9 mouse cellular contexts compared by ENCODE assay signal in genomic region chr12:110706337-110707231, GRCm38 (mm10). TPM values are rescaled to one million over a fixed set of nuclear protein-coding genes. Genes with fewer than 3 reads are reported as not detected.
DNase-seq lines count a peak whose midpoint lies in the region; ATAC-seq and TF ChIP-seq lines count a peak whose summit lies in the region.
"Had no signal": no experiment of that assay in that cellular context is flagged by ENCODE, and none has a peak within 500 bp of the region (broad histone marks: within the 10 kb centered on the region; RNA-seq: fewer than 3 reads in every experiment).

No protein-coding gene starts in this region.

- no peaks in the 10 kb centered on the region for H3K36me3 ChIP-seq in intestine, postnatal 0 days (ENCODE audit: control insufficient read depth, insufficient read depth)
- no peaks in the 10 kb centered on the region for H3K36me3 ChIP-seq in neural tube, embryonic 12.5 days

- TF ChIP-seq CTCF in intestine, postnatal 0 days (IDR thresholded peaks at IDR 0.05; ENCODE audit: low read depth): peak; percentile 50; the same call in 1 of the 2 replicates

- ATAC-seq in intestine, postnatal 0 days: peak; percentile 56
- ATAC-seq in neural tube, embryonic 12.5 days (ENCODE audit: low FRiP score, low read depth): peak; percentile 76; the same call in 1 of the 2 replicates

- peaks cover 8% of the 10 kb centered on the region; the same call in 1 of the 2 replicates for H3K4me1 ChIP-seq in intestine, postnatal 0 days (replicated peaks; ENCODE audit: control insufficient read depth, insufficient read depth, low read length)
- H3K4me1 ChIP-seq in neural tube, embryonic 12.5 days: peaks cover 10% of the 10 kb centered on the region

- no peaks in the 10 kb centered on the region for H3K27me3 ChIP-seq in intestine, postnatal 0 days (replicated peaks; ENCODE audit: control insufficient read depth, insufficient read depth, low read length)
- no peaks in the 10 kb centered on the region for H3K27me3 ChIP-seq in neural tube, embryonic 12.5 days (replicated peaks)

- peak overlapping the region; percentile 64 for H3K4me2 ChIP-seq in intestine, postnatal 0 days (replicated peaks; ENCODE audit: low read depth)
- H3K4me2 ChIP-seq in neural tube, embryonic 12.5 days (replicated peaks): peak overlapping the region; percentile 57

- no peaks in the 10 kb centered on the region for H3K9me3 ChIP-seq in intestine, postnatal 0 days (ENCODE audit: control insufficient read depth)
- H3K9me3 ChIP-seq in neural tube, embryonic 12.5 days: no peaks in the 10 kb centered on the region

- peak overlapping the region; percentile 51 for H3K27ac ChIP-seq in intestine, postnatal 0 days (ENCODE audit: low read depth, low read length)
- no peak overlapping the region for H3K27ac ChIP-seq in neural tube, embryonic 12.5 days

- peak overlapping the region; percentile 38 for H3K4me3 ChIP-seq in intestine, postnatal 0 days (ENCODE audit: low read depth, low read length)
- H3K4me3 ChIP-seq in neural tube, embryonic 12.5 days: peak overlapping the region; percentile 33

- 3% methylated on average over 27 of the region's 27 CpGs for WGBS in intestine, postnatal 0 days
- 1% methylated on average over 27 of the region's 27 CpGs for WGBS in neural tube, embryonic 12.5 days

- H3K9ac ChIP-seq in intestine, postnatal 0 days (ENCODE audit: low read depth, low read length): peak overlapping the region; percentile 2; the same call in 1 of the 2 replicates
- H3K9ac ChIP-seq in neural tube, embryonic 12.5 days: 0 out of 2 replicates have a peak overlapping the region, but pooled peaks have one; percentile 19

- DNase-seq in urinary bladder, adult 2 months (ENCODE audit: low spot score): peak; percentile 21
- DNase-seq in urinary bladder, postnatal 4 days (ENCODE audit: low spot score in 2 of 2): no peak
- DNase-seq in embryo, embryonic 10.5 days (ENCODE audit: low spot score): peak; percentile 82
- peak; percentile 84 to 85 for DNase-seq in heart, adult 18-20 months
- DNase-seq in lung, adult 18-20 months: peak; percentile 78 to 79
- DNase-seq in urinary bladder, postnatal 36 days (ENCODE audit: low spot score in 2 of 2): peak; percentile 24 to 49

RNA-seq across cellular contexts. Expression of gene Hsp90aa1, which starts 4.1 kb away (rescaled TPM):
- 104 and 117 TPM in 2 replicates for polyA plus RNA-seq in urinary bladder, adult 2 months (2012; rRNA removed)
- total RNA-seq in heart, adult 18-20 months (2021): 100 to 1,000 TPM; 261 to 408 TPM
- polyA plus RNA-seq in intestine, postnatal 0 days (2015; fragmentation: Nextera tagmentation; extraction: Ambion mirVana): 269 and 296 TPM in 2 replicates
- polyA plus RNA-seq in neural tube, embryonic 12.5 days (2016; fragmentation: Nextera tagmentation; extraction: Ambion mirVana): 1,156 and 1,160 TPM in 2 replicates

RNA-seq across cellular contexts. Expression of gene 1700001K19Rik, which starts 24.2 kb away (rescaled TPM):
- not detected in 2 replicates for polyA plus RNA-seq in urinary bladder, adult 2 months (2012; rRNA removed)
- total RNA-seq in heart, adult 18-20 months (2021): not detected
- polyA plus RNA-seq in intestine, postnatal 0 days (2015; fragmentation: Nextera tagmentation; extraction: Ambion mirVana): not detected in 2 replicates
- not detected in 2 replicates for polyA plus RNA-seq in neural tube, embryonic 12.5 days (2016; fragmentation: Nextera tagmentation; extraction: Ambion mirVana)
- polyA plus RNA-seq: frontal cortex, adult 2 months had no signal

RNA-seq across cellular contexts. Expression of gene Wdr20, which starts 31.2 kb away (rescaled TPM):
- polyA plus RNA-seq in urinary bladder, adult 2 months (2012; rRNA removed): 26.5 and 31.2 TPM in 2 replicates
- total RNA-seq in heart, adult 18-20 months (2021): 10 to 100 TPM; 31.0 to 32.1 TPM
- 12.3 and 14.7 TPM in 2 replicates for polyA plus RNA-seq in intestine, postnatal 0 days (2015; fragmentation: Nextera tagmentation; extraction: Ambion mirVana)
- 28.1 and 30.5 TPM in 2 replicates for polyA plus RNA-seq in neural tube, embryonic 12.5 days (2016; fragmentation: Nextera tagmentation; extraction: Ambion mirVana)

Comparison
In these comparisons a context has a peak if more than half of its experiments do, and no peak if none do; other contexts are left out.
1. DNase-seq: peak in urinary bladder, adult 2 months (single experiment), embryo, embryonic 10.5 days (single experiment), heart, adult 18-20 months (2 of 2), lung, adult 18-20 months (2 of 2) and urinary bladder, postnatal 36 days (2 of 2); none in urinary bladder, postnatal 4 days (0 of 2).